In genomic region chr4:109225606-109226005, GRCm38 (mm10) we compare ENCODE assay signal across 11 mouse cellular contexts. TPM values are rescaled to one million over a fixed set of nuclear protein-coding genes. Genes with fewer than 3 reads are reported as not detected.
DNase-seq lines count a peak whose midpoint lies in the region; ATAC-seq and TF ChIP-seq lines count a peak whose summit lies in the region.
"Had no signal": no experiment of that assay in that cellular context is flagged by ENCODE, and none has a peak within 500 bp of the region (broad histone marks: within the 10 kb centered on the region; RNA-seq: fewer than 3 reads in every experiment).

No protein-coding gene starts in this region.

- H3K4me2 ChIP-seq in neural tube, embryonic 11.5 days (ENCODE audit: low read depth) = no peak overlapping the region
- no peak overlapping the region for H3K4me2 ChIP-seq in midbrain, embryonic 13.5 days (replicated peaks)
- no peak overlapping the region for H3K4me2 ChIP-seq in liver, embryonic 11.5 days
- H3K4me2 ChIP-seq: embryonic facial prominence, embryonic 15.5 days had no signal

- no peak for TF ChIP-seq POLR2A in kidney, adult 2 months (IDR thresholded peaks at IDR 0.05; ENCODE audit: low read depth, low read length)

- no peaks in the 10 kb centered on the region for H3K36me3 ChIP-seq in heart, embryonic 10.5 days
- H3K36me3 ChIP-seq in neural tube, embryonic 11.5 days (ENCODE audit: control insufficient read depth, insufficient read depth, low read length) = no peaks in the 10 kb centered on the region
- no peaks in the 10 kb centered on the region for H3K36me3 ChIP-seq in midbrain, embryonic 13.5 days
- no peaks in the 10 kb centered on the region for H3K36me3 ChIP-seq in liver, embryonic 11.5 days (ENCODE audit: control insufficient read depth, insufficient read depth, low read length)
- no peaks in the 10 kb centered on the region for H3K36me3 ChIP-seq in kidney, adult 2 months (ENCODE audit: control insufficient read depth, insufficient read depth, low read length)
- H3K36me3 ChIP-seq: embryonic facial prominence, embryonic 15.5 days had no signal

- H3K27ac ChIP-seq in heart, embryonic 10.5 days = 0 out of 2 replicates have a peak overlapping the region, but pooled peaks have one; percentile 12
- H3K27ac ChIP-seq in neural tube, embryonic 11.5 days (ENCODE audit: low read depth, low read length) = peak overlapping the region; percentile 5; the same call in 1 of the 2 replicates
- peak overlapping the region; percentile 82 for H3K27ac ChIP-seq in midbrain, embryonic 13.5 days
- H3K27ac ChIP-seq in liver, embryonic 11.5 days (ENCODE audit: low read depth, low read length) = no peak overlapping the region
- no peak overlapping the region for H3K27ac ChIP-seq in kidney, adult 2 months (ENCODE audit: insufficient read depth, low read depth, low read length)
- H3K27ac ChIP-seq: embryonic facial prominence, embryonic 15.5 days had no signal

- 67% methylated on average over 6 of the region's 6 CpGs for WGBS in heart, embryonic 10.5 days
- WGBS in neural tube, embryonic 11.5 days = 73% methylated on average over 6 of the region's 6 CpGs
- 61% methylated on average over 6 of the region's 6 CpGs for WGBS in midbrain, embryonic 13.5 days
- 80% methylated on average over 6 of the region's 6 CpGs for WGBS in liver, embryonic 11.5 days
- 85% methylated on average over 6 of the region's 6 CpGs for WGBS in kidney, adult 2 months

- no peaks in the 10 kb centered on the region for H3K27me3 ChIP-seq in heart, embryonic 10.5 days (ENCODE audit: insufficient read depth, poor library complexity, severe bottlenecking)
- no peaks in the 10 kb centered on the region for H3K27me3 ChIP-seq in neural tube, embryonic 11.5 days (ENCODE audit: control insufficient read depth, insufficient read depth, low read length)
- no peaks in the 10 kb centered on the region for H3K27me3 ChIP-seq in midbrain, embryonic 13.5 days
- no peaks in the 10 kb centered on the region for H3K27me3 ChIP-seq in liver, embryonic 11.5 days (replicated peaks; ENCODE audit: control insufficient read depth, insufficient read depth, low read length)
- H3K27me3 ChIP-seq in kidney, adult 2 months (replicated peaks; ENCODE audit: control insufficient read depth, insufficient read depth, low read length) = no peaks in the 10 kb centered on the region
- H3K27me3 ChIP-seq: embryonic facial prominence, embryonic 15.5 days had no signal

- ATAC-seq in neural tube, embryonic 11.5 days (ENCODE audit: insufficient read depth, low FRiP score, low TSS enrichment) = 0 out of 2 replicates have a peak, but pooled peaks have one; percentile 40
- ATAC-seq in midbrain, embryonic 13.5 days = peak; percentile 81
- no peak for ATAC-seq in liver, embryonic 11.5 days (replicated peaks; ENCODE audit: low FRiP score)
- ATAC-seq: liver, postnatal 0 days had no signal

- no peak overlapping the region for H3K9ac ChIP-seq in neural tube, embryonic 11.5 days (ENCODE audit: low read length)
- H3K9ac ChIP-seq in midbrain, embryonic 13.5 days (replicated peaks) = no peak overlapping the region
- no peak overlapping the region for H3K9ac ChIP-seq in liver, embryonic 11.5 days (ENCODE audit: low read depth, low read length)
- H3K9ac ChIP-seq: embryonic facial prominence, embryonic 15.5 days; liver, postnatal 0 days had no signal

- H3K4me3 ChIP-seq in heart, embryonic 10.5 days = no peak overlapping the region
- H3K4me3 ChIP-seq in neural tube, embryonic 11.5 days (ENCODE audit: low read depth, low read length) = no peak overlapping the region
- H3K4me3 ChIP-seq in midbrain, embryonic 13.5 days (replicated peaks) = no peak overlapping the region
- no peak overlapping the region for H3K4me3 ChIP-seq in liver, embryonic 11.5 days (ENCODE audit: low read depth, low read length)
- H3K4me3 ChIP-seq in kidney, adult 2 months (ENCODE audit: insufficient read depth, low read depth, low read length) = no peak overlapping the region
- H3K4me3 ChIP-seq: embryonic facial prominence, embryonic 15.5 days had no signal

- no peaks in the 10 kb centered on the region for H3K9me3 ChIP-seq in heart, embryonic 10.5 days
- H3K9me3 ChIP-seq in neural tube, embryonic 11.5 days (ENCODE audit: control insufficient read depth, low read length) = no peaks in the 10 kb centered on the region
- H3K9me3 ChIP-seq in midbrain, embryonic 13.5 days = no peaks in the 10 kb centered on the region
- no peaks in the 10 kb centered on the region for H3K9me3 ChIP-seq in liver, embryonic 11.5 days (ENCODE audit: control insufficient read depth, low read length)
- H3K9me3 ChIP-seq: embryonic facial prominence, embryonic 15.5 days had no signal

- DNase-seq in heart, embryonic 10.5 days (ENCODE audit: low spot score) = no peak
- DNase-seq in heart, adult 18-20 months = no peak
- no peak for DNase-seq in neural tube, embryonic 11.5 days (ENCODE audit: low spot score)
- no peak for DNase-seq in neural tube, embryonic 10.5 days (ENCODE audit: extremely low spot score, low spot score)
- no peak for DNase-seq in kidney, adult 18-20 months
- no peak for DNase-seq in liver, embryonic 11.5 days (ENCODE audit: low spot score)
- no peak for DNase-seq in kidney, adult 2 months
- DNase-seq: liver, postnatal 0 days had no signal

- TF ChIP-seq CTCF in kidney, adult 2 months (conservative IDR thresholded peaks at IDR 0.05; ENCODE audit: insufficient read depth, insufficient read length, low read depth, low read length) = no peak

- peaks cover 11% of the 10 kb centered on the region; the same call in 1 of the 2 replicates for H3K4me1 ChIP-seq in heart, embryonic 10.5 days
- no peaks in the 10 kb centered on the region for H3K4me1 ChIP-seq in neural tube, embryonic 11.5 days (ENCODE audit: control insufficient read depth, insufficient read depth, low read length)
- H3K4me1 ChIP-seq in midbrain, embryonic 13.5 days (replicated peaks) = peaks cover 18% of the 10 kb centered on the region
- H3K4me1 ChIP-seq in liver, embryonic 11.5 days (replicated peaks; ENCODE audit: control insufficient read depth, insufficient read depth, low read length) = no peaks in the 10 kb centered on the region
- no peaks in the 10 kb centered on the region for H3K4me1 ChIP-seq in kidney, adult 2 months (ENCODE audit: control insufficient read depth, insufficient read depth, low read length)

RNA-seq across cellular contexts. Expression of gene Calr4, which starts 8.7 kb away (rescaled TPM):
- 0.11 and 0.15 TPM in 2 replicates for polyA plus RNA-seq in heart, embryonic 10.5 days (2016; fragmentation: Nextera tagmentation; extraction: Ambion mirVana)
- not detected for total RNA-seq in heart, adult 18-20 months (2021)
- polyA plus RNA-seq in neural tube, embryonic 11.5 days (2014; fragmentation: Nextera tagmentation; extraction: Ambion mirVana) = 0.16 and 0.39 TPM in 2 replicates
- 0.61 and 0.69 TPM in 2 replicates for polyA plus RNA-seq in midbrain, embryonic 13.5 days (2015; fragmentation: Nextera tagmentation; extraction: Ambion mirVana)
- polyA plus RNA-seq in liver, embryonic 11.5 days (2014; fragmentation: Nextera tagmentation; extraction: Ambion mirVana) = 0.12 TPM in 2 replicates
- not detected in 2 replicates for polyA plus RNA-seq in kidney, adult 2 months (2012; rRNA removed)
- total RNA-seq: gastrocnemius, postnatal 10 days had no signal
- polyA plus RNA-seq: liver, postnatal 0 days had no signal

RNA-seq across cellular contexts. Expression of gene Osbpl9, which starts 23.5 kb away (rescaled TPM):
- polyA plus RNA-seq in heart, embryonic 10.5 days (2016; fragmentation: Nextera tagmentation; extraction: Ambion mirVana) = 41.1 and 43.5 TPM in 2 replicates
- 100 to 1,000 TPM in 1 of 2 experiments, 10 to 100 TPM in 1; 97.4 to 100 TPM for total RNA-seq in heart, adult 18-20 months (2021)
- polyA plus RNA-seq in neural tube, embryonic 11.5 days (2014; fragmentation: Nextera tagmentation; extraction: Ambion mirVana) = 83.1 TPM in 2 replicates
- 80.0 and 83.8 TPM in 2 replicates for polyA plus RNA-seq in midbrain, embryonic 13.5 days (2015; fragmentation: Nextera tagmentation; extraction: Ambion mirVana)
- 40.6 and 45.7 TPM in 2 replicates for polyA plus RNA-seq in liver, embryonic 11.5 days (2014; fragmentation: Nextera tagmentation; extraction: Ambion mirVana)
- 182 and 201 TPM in 2 replicates for polyA plus RNA-seq in kidney, adult 2 months (2012; rRNA removed)

RNA-seq across cellular contexts. Expression of gene Eps15, which starts 54.5 kb away (rescaled TPM):
- 32.6 and 37.3 TPM in 2 replicates for polyA plus RNA-seq in heart, embryonic 10.5 days (2016; fragmentation: Nextera tagmentation; extraction: Ambion mirVana)
- 10 to 100 TPM; 45.1 to 49.7 TPM for total RNA-seq in heart, adult 18-20 months (2021)
- 56.6 and 61.1 TPM in 2 replicates for polyA plus RNA-seq in neural tube, embryonic 11.5 days (2014; fragmentation: Nextera tagmentation; extraction: Ambion mirVana)
- 53.8 and 59.3 TPM in 2 replicates for polyA plus RNA-seq in midbrain, embryonic 13.5 days (2015; fragmentation: Nextera tagmentation; extraction: Ambion mirVana)
- 70.4 and 79.8 TPM in 2 replicates for polyA plus RNA-seq in liver, embryonic 11.5 days (2014; fragmentation: Nextera tagmentation; extraction: Ambion mirVana)
- 14.0 and 19.3 TPM in 2 replicates for polyA plus RNA-seq in kidney, adult 2 months (2012; rRNA removed)

Comparison
In these comparisons a context has a peak if more than half of its experiments do, and no peak if none do; other contexts are left out.
1. H3K27ac ChIP-seq: peak in heart, embryonic 10.5 days (single experiment), neural tube, embryonic 11.5 days (single experiment) and midbrain, embryonic 13.5 days (single experiment); none in liver, embryonic 11.5 days (single experiment) and kidney, adult 2 months (single experiment).